ENCODE assay signal across 12 mouse cellular contexts in genomic region chr7:74459812-74460211, GRCm38 (mm10).
A peak's percentile ranks its signal among the peaks of the same experiment; 100 is the strongest.
DNase-seq lines count a peak whose midpoint lies in the region; ATAC-seq and TF ChIP-seq lines count a peak whose summit lies in the region.
"Had no signal": no experiment of that assay in that cellular context is flagged by ENCODE, and none has a peak within 500 bp of the region (broad histone marks: within the 10 kb centered on the region; RNA-seq: fewer than 3 reads in every experiment).

No protein-coding gene starts in this region.

- H3K36me3 ChIP-seq in heart, embryonic 12.5 days: no peaks in the 10 kb centered on the region
- H3K36me3 ChIP-seq in myocyte (ENCODE audit: control insufficient read depth, insufficient read depth): no peaks in the 10 kb centered on the region
- H3K36me3 ChIP-seq in forebrain, embryonic 11.5 days (ENCODE audit: control insufficient read depth, insufficient read depth, low read length): no peaks in the 10 kb centered on the region
- H3K36me3 ChIP-seq: embryonic facial prominence, embryonic 12.5 days; forebrain, embryonic 12.5 days; liver, embryonic 12.5 days had no signal

- no peak overlapping the region for H3K4me2 ChIP-seq in heart, embryonic 12.5 days
- peak overlapping the region; percentile 80 for H3K4me2 ChIP-seq in myocyte (ENCODE audit: low read depth)
- H3K4me2 ChIP-seq in forebrain, embryonic 11.5 days (ENCODE audit: low read depth, low read length, severe bottlenecking): no peak overlapping the region
- H3K4me2 ChIP-seq: embryonic facial prominence, embryonic 12.5 days; forebrain, embryonic 12.5 days; liver, embryonic 12.5 days had no signal

- H3K27ac ChIP-seq in heart, embryonic 12.5 days (ENCODE audit: poor library complexity, severe bottlenecking): no peak overlapping the region
- peak overlapping the region; percentile 19; the same call in 1 of the 2 replicates for H3K27ac ChIP-seq in brown adipose tissue, adult 24 weeks (replicated peaks; ENCODE audit: low read depth, low read length)
- no peak overlapping the region for H3K27ac ChIP-seq in forebrain, embryonic 11.5 days (ENCODE audit: low read depth, low read length)
- H3K27ac ChIP-seq: embryonic facial prominence, embryonic 12.5 days; forebrain, embryonic 12.5 days; liver, embryonic 12.5 days had no signal

- no peak overlapping the region for H3ac ChIP-seq in myocyte (ENCODE audit: control insufficient read depth, insufficient read length)

- ATAC-seq in heart, embryonic 12.5 days (ENCODE audit: insufficient number of reproducible peaks, low FRiP score): no peak
- ATAC-seq in forebrain, embryonic 11.5 days (replicated peaks; ENCODE audit: low FRiP score): no peak
- ATAC-seq: liver, embryonic 12.5 days had no signal

- H3K9ac ChIP-seq in heart, embryonic 12.5 days: no peak overlapping the region
- H3K9ac ChIP-seq in forebrain, embryonic 11.5 days (ENCODE audit: low read length): no peak overlapping the region
- H3K9ac ChIP-seq: embryonic facial prominence, embryonic 12.5 days; forebrain, embryonic 12.5 days; liver, embryonic 12.5 days had no signal

- TF ChIP-seq POLR2A in myocyte (IDR thresholded peaks at IDR 0.05; ENCODE audit: insufficient read length, low read depth): no peak

- peaks cover 54% of the 10 kb centered on the region for H3K4me1 ChIP-seq in heart, embryonic 12.5 days (replicated peaks)
- peaks cover 21% of the 10 kb centered on the region for H3K4me1 ChIP-seq in brown adipose tissue, adult 24 weeks (ENCODE audit: control insufficient read depth, insufficient read depth, insufficient read length, low read length)
- H3K4me1 ChIP-seq in forebrain, embryonic 11.5 days (replicated peaks; ENCODE audit: control insufficient read depth, insufficient read depth, low read length): no peaks in the 10 kb centered on the region
- H3K4me1 ChIP-seq: liver, embryonic 12.5 days had no signal

- 75% methylated on average over 3 of the region's 3 CpGs for WGBS in heart, embryonic 12.5 days
- 90% methylated on average over 3 of the region's 3 CpGs for WGBS in forebrain, embryonic 11.5 days

- H3K4me3 ChIP-seq in heart, embryonic 12.5 days: no peak overlapping the region
- H3K4me3 ChIP-seq in brown adipose tissue, adult 24 weeks (ENCODE audit: insufficient read depth, low read depth, low read length): no peak overlapping the region
- no peak overlapping the region for H3K4me3 ChIP-seq in myocyte
- no peak overlapping the region for H3K4me3 ChIP-seq in forebrain, embryonic 11.5 days (ENCODE audit: low read depth, low read length)
- H3K4me3 ChIP-seq: embryonic facial prominence, embryonic 12.5 days; forebrain, embryonic 12.5 days; layer of hippocampus, adult 2 months; liver, embryonic 12.5 days had no signal

- peak; percentile 51 to 59 for DNase-seq in heart, adult 18-20 months
- DNase-seq in lung, adult 18-20 months: peak; percentile 50 to 71
- no peak for DNase-seq in urinary bladder, postnatal 10 days (ENCODE audit: low spot score)
- DNase-seq in left cerebral cortex, adult 11 months (ENCODE audit: low spot score): no peak
- DNase-seq in forebrain, embryonic 11.5 days (ENCODE audit: low spot score): no peak

- no peaks in the 10 kb centered on the region for H3K9me3 ChIP-seq in heart, embryonic 12.5 days (replicated peaks)
- no peaks in the 10 kb centered on the region for H3K9me3 ChIP-seq in forebrain, embryonic 11.5 days (ENCODE audit: control insufficient read depth, low read length)
- H3K9me3 ChIP-seq: embryonic facial prominence, embryonic 12.5 days; forebrain, embryonic 12.5 days; liver, embryonic 12.5 days had no signal

- H3K79me2 ChIP-seq in myocyte (ENCODE audit: control insufficient read depth, insufficient read depth): peaks cover 12% of the 10 kb centered on the region

- H3K27me3 ChIP-seq in heart, embryonic 12.5 days (replicated peaks): no peaks in the 10 kb centered on the region
- no peaks in the 10 kb centered on the region for H3K27me3 ChIP-seq in myocyte (ENCODE audit: control insufficient read depth, insufficient read depth, insufficient read length)
- H3K27me3 ChIP-seq in forebrain, embryonic 11.5 days (ENCODE audit: control insufficient read depth, insufficient read depth, low read length): no peaks in the 10 kb centered on the region
- H3K27me3 ChIP-seq: embryonic facial prominence, embryonic 12.5 days; forebrain, embryonic 12.5 days; liver, embryonic 12.5 days had no signal

TF ChIP-seq in myocyte, 11 proteins besides CTCF, POLR2A, EP300 and RAD21:
- no peak for TF ChIP-seq REST (IDR thresholded peaks at IDR 0.05; ENCODE audit: insufficient read depth, insufficient read length)
- TF ChIP-seq USF1 (IDR thresholded peaks at IDR 0.05; ENCODE audit: low read depth): no peak
- TF ChIP-seq MYOD1 (IDR thresholded peaks at IDR 0.05; ENCODE audit: control insufficient read depth in 1 of 3, insufficient read length in 2 of 3, low read depth in 2 of 3): no peak
- TF ChIP-seq MAX (IDR thresholded peaks at IDR 0.05; ENCODE audit: low read depth): no peak
- no peak for TF ChIP-seq E2F4 (IDR thresholded peaks at IDR 0.05; ENCODE audit: insufficient read depth)
- no peak for TF ChIP-seq TCF12 (IDR thresholded peaks at IDR 0.05; ENCODE audit: insufficient read depth, poor library complexity, severe bottlenecking)
- no peak for TF ChIP-seq CEBPB (IDR thresholded peaks at IDR 0.05; ENCODE audit: insufficient read depth, poor library complexity, severe bottlenecking)
- TF ChIP-seq MYOG (IDR thresholded peaks at IDR 0.05; ENCODE audit: control insufficient read depth in 1 of 3, insufficient read depth in 1 of 3, insufficient read length in 2 of 3, low read depth in 2 of 3): no peak
- no peak for TF ChIP-seq POLR2AphosphoS2 (IDR thresholded peaks at IDR 0.05; ENCODE audit: insufficient read length, low read depth)
- TF ChIP-seq TCF3 (IDR thresholded peaks at IDR 0.05; ENCODE audit: insufficient read length, low read depth): no peak
- TF ChIP-seq SRF (IDR thresholded peaks at IDR 0.05; ENCODE audit: control insufficient read depth, insufficient read length, low read depth): no peak

Comparison
In these comparisons a context has a peak if more than half of its experiments do, and no peak if none do; other contexts are left out.
1. DNase-seq: peak in heart, adult 18-20 months (2 of 2) and lung, adult 18-20 months (2 of 2); none in urinary bladder, postnatal 10 days (single experiment), left cerebral cortex, adult 11 months (single experiment) and forebrain, embryonic 11.5 days (single experiment).